Comparison of ENCODE assay signal across 21 mouse cellular contexts in the genomic region with DNA sequence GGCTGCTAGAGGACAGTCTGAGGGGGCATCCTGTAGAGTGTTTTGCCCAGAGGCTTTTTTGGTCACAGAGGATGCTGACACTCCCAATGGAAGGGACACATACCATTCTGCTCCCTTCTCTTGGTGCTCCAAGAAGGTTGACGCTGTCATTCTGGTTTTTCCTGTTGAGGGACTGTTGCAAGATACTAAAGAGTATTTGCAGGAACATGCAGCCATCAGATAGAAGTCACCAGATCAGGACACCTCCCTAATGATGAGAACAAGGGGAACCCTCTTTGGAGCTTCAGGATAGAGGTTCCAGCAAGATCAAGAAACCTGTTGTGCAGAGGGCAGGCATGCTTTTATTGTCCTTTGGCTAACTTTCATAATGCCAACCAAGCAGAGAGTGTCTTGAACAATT.
DNase-seq lines count a peak whose midpoint lies in the region; ATAC-seq and TF ChIP-seq lines count a peak whose summit lies in the region.
"Had no signal": no experiment of that assay in that cellular context is flagged by ENCODE, and none has a peak within 500 bp of the region (broad histone marks: within the 10 kb centered on the region; RNA-seq: fewer than 3 reads in every experiment).

No protein-coding gene starts in this region.

- no peak overlapping the region for H3K9ac ChIP-seq in embryonic facial prominence, embryonic 15.5 days
- H3K9ac ChIP-seq in limb, embryonic 15.5 days: no peak overlapping the region
- H3K9ac ChIP-seq: embryonic facial prominence, embryonic 13.5 days; forebrain, embryonic 13.5 days; forebrain, embryonic 15.5 days; forebrain, postnatal 0 days had no signal

- H3K9me3 ChIP-seq in embryonic facial prominence, embryonic 15.5 days (replicated peaks): no peaks in the 10 kb centered on the region
- H3K9me3 ChIP-seq in limb, embryonic 15.5 days: no peaks in the 10 kb centered on the region
- H3K9me3 ChIP-seq: embryonic facial prominence, embryonic 13.5 days; forebrain, embryonic 13.5 days; forebrain, embryonic 15.5 days had no signal

- H3K4me2 ChIP-seq in embryonic facial prominence, embryonic 15.5 days (replicated peaks): no peak overlapping the region
- H3K4me2 ChIP-seq in limb, embryonic 15.5 days: no peak overlapping the region
- H3K4me2 ChIP-seq: embryonic facial prominence, embryonic 13.5 days; forebrain, embryonic 13.5 days; forebrain, embryonic 15.5 days had no signal

- no peak for DNase-seq in cerebellum, adult 2 months
- DNase-seq in cerebellum, postnatal 14 days: no peak
- peak; percentile 83 for DNase-seq in gonadal fat pad, adult 2 months (ENCODE audit: low read depth)
- DNase-seq in gastrocnemius, postnatal 4 days (ENCODE audit: low spot score in 2 of 2): no peak
- no peak for DNase-seq in layer of hippocampus, postnatal 36 days
- DNase-seq: adrenal gland, adult 8-10 months; adrenal gland, postnatal 14 days; adrenal gland, postnatal 36 days; B cell, adult 2 months; forebrain, postnatal 0 days had no signal

- peaks cover 29% of the 10 kb centered on the region for H3K4me1 ChIP-seq in cerebellum, adult 2 months (ENCODE audit: control insufficient read depth, insufficient read depth, low read length)
- H3K4me1 ChIP-seq in embryonic facial prominence, embryonic 15.5 days: peaks cover 38% of the 10 kb centered on the region
- peaks cover 34% of the 10 kb centered on the region for H3K4me1 ChIP-seq in limb, embryonic 15.5 days
- H3K4me1 ChIP-seq: forebrain, embryonic 13.5 days; forebrain, embryonic 15.5 days had no signal

- TF ChIP-seq POLR2A in cerebellum, adult 2 months (IDR thresholded peaks at IDR 0.05; ENCODE audit: borderline replicate concordance, insufficient read depth, low read length): no peak

- no peaks in the 10 kb centered on the region for H3K36me3 ChIP-seq in embryonic facial prominence, embryonic 15.5 days
- no peaks in the 10 kb centered on the region for H3K36me3 ChIP-seq in limb, embryonic 15.5 days
- H3K36me3 ChIP-seq: embryonic facial prominence, embryonic 13.5 days; forebrain, embryonic 15.5 days; G1E had no signal

- no peak overlapping the region for H3K4me3 ChIP-seq in cerebellum, adult 2 months (replicated peaks; ENCODE audit: insufficient read depth, low read depth, low read length)
- no peak overlapping the region for H3K4me3 ChIP-seq in embryonic facial prominence, embryonic 15.5 days (replicated peaks)
- H3K4me3 ChIP-seq in limb, embryonic 15.5 days: no peak overlapping the region
- H3K4me3 ChIP-seq: embryonic facial prominence, embryonic 13.5 days; erythroblast, embryonic 14.5 days; forebrain, embryonic 13.5 days; forebrain, embryonic 15.5 days had no signal

- 97% methylated on average over 1 of the region's 1 CpGs for whole genome bisulfite sequencing in cerebellum, adult 2 months
- 76% methylated on average over 1 of the region's 1 CpGs for WGBS in embryonic facial prominence, embryonic 15.5 days
- WGBS in limb, embryonic 15.5 days: 76% methylated on average over 1 of the region's 1 CpGs

- ATAC-seq in embryonic facial prominence, embryonic 15.5 days (ENCODE audit: insufficient number of reproducible peaks, low FRiP score, low TSS enrichment, low read depth): no peak
- ATAC-seq in limb, embryonic 15.5 days (ENCODE audit: insufficient number of reproducible peaks, low FRiP score, low TSS enrichment, low read depth): no peak
- no peak for ATAC-seq in megakaryocyte, adult 5-6 weeks (ENCODE audit: poor library complexity, severe bottlenecking)
- ATAC-seq: activated CD4-positive, CD25-positive, alpha-beta regulatory T cell, adult 4 months; CD4-positive, CD25-positive, alpha-beta regulatory T cell, adult 4 months; forebrain, embryonic 13.5 days; forebrain, postnatal 0 days; Patski had no signal

- H3K27ac ChIP-seq in cerebellum, adult 2 months (ENCODE audit: insufficient read depth, low read length): 0 out of 2 replicates have a peak overlapping the region, but pooled peaks have one; percentile 49
- peak overlapping the region; percentile 29 for H3K27ac ChIP-seq in embryonic facial prominence, embryonic 15.5 days (replicated peaks)
- peak overlapping the region; percentile 77 for H3K27ac ChIP-seq in limb, embryonic 15.5 days
- H3K27ac ChIP-seq: embryonic facial prominence, embryonic 13.5 days; forebrain, embryonic 13.5 days; forebrain, embryonic 15.5 days had no signal

- no peak for TF ChIP-seq CTCF in cerebellum, adult 2 months (IDR thresholded peaks at IDR 0.05; ENCODE audit: borderline replicate concordance, insufficient read depth, low read depth, low read length)

- no peaks in the 10 kb centered on the region for H3K27me3 ChIP-seq in cerebellum, adult 2 months (ENCODE audit: control insufficient read depth, insufficient read depth, low read length)
- H3K27me3 ChIP-seq in embryonic facial prominence, embryonic 15.5 days: no peaks in the 10 kb centered on the region
- H3K27me3 ChIP-seq in limb, embryonic 15.5 days: no peaks in the 10 kb centered on the region
- H3K27me3 ChIP-seq: embryonic facial prominence, embryonic 13.5 days; forebrain, embryonic 13.5 days; forebrain, embryonic 15.5 days had no signal
